ENCODE assay signal across 8 mouse cellular contexts in the genomic region with DNA sequence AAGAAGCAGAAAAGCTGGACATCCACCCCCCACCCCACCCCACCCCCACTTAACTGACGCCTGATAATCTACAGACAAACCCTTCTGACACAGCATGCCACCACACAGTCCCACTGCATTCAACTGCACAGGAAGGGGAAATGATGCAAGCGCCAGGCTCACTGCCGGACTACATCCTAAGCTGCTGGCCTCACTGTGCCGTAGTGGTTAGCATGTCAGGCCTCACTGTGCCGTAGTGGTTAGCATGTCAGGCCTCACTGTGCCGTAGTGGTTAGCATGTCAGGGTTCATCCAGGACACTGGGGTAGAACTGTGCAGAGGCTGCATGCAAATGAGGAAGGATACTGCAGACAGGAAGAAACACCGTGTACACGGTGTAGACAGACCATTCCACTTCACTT. TPM values are rescaled to one million over a fixed set of nuclear protein-coding genes. Genes with fewer than 3 reads are reported as not detected.
DNase-seq lines count a peak whose midpoint lies in the region; ATAC-seq lines count a peak whose summit lies in the region.

No protein-coding gene starts in this region.

- 58% methylated on average over 8 of the region's 8 CpGs for WGBS in heart, embryonic 10.5 days
- 76% methylated on average over 8 of the region's 8 CpGs for WGBS in neural tube, embryonic 11.5 days
- WGBS in neural tube, embryonic 15.5 days: 86% methylated on average over 8 of the region's 8 CpGs
- 39% methylated on average over 8 of the region's 8 CpGs for WGBS in liver, embryonic 11.5 days

- ATAC-seq in neural tube, embryonic 11.5 days (ENCODE audit: insufficient read depth, low FRiP score, low TSS enrichment): 0 out of 2 replicates have a peak, but pooled peaks have one; percentile 31
- ATAC-seq in neural tube, embryonic 15.5 days (ENCODE audit: low FRiP score): no peak
- peak; percentile 63; the same call in 1 of the 2 replicates for ATAC-seq in liver, embryonic 11.5 days (replicated peaks; ENCODE audit: low FRiP score)

- DNase-seq in heart, embryonic 10.5 days (ENCODE audit: low spot score): no peak
- DNase-seq in heart, postnatal 25 days (ENCODE audit: low spot score): no peak
- DNase-seq in neural tube, embryonic 11.5 days (ENCODE audit: low spot score): no peak
- DNase-seq in liver, embryonic 11.5 days (ENCODE audit: low spot score): no peak
- no peak for DNase-seq in urinary bladder, postnatal 14 days (ENCODE audit: low spot score)
- no peak for DNase-seq in right cerebral cortex, adult 18-20 months
- no peak for DNase-seq in thymus, postnatal 25 days

- no peaks in the 10 kb centered on the region for H3K36me3 ChIP-seq in heart, embryonic 10.5 days
- no peaks in the 10 kb centered on the region for H3K36me3 ChIP-seq in neural tube, embryonic 11.5 days (ENCODE audit: control insufficient read depth, insufficient read depth, low read length)
- H3K36me3 ChIP-seq in neural tube, embryonic 15.5 days: no peaks in the 10 kb centered on the region
- no peaks in the 10 kb centered on the region for H3K36me3 ChIP-seq in liver, embryonic 11.5 days (ENCODE audit: control insufficient read depth, insufficient read depth, low read length)

- H3K9me3 ChIP-seq in heart, embryonic 10.5 days: no peaks in the 10 kb centered on the region
- H3K9me3 ChIP-seq in neural tube, embryonic 11.5 days (ENCODE audit: control insufficient read depth, low read length): no peaks in the 10 kb centered on the region
- H3K9me3 ChIP-seq in neural tube, embryonic 15.5 days (replicated peaks): no peaks in the 10 kb centered on the region
- no peaks in the 10 kb centered on the region for H3K9me3 ChIP-seq in liver, embryonic 11.5 days (ENCODE audit: control insufficient read depth, low read length)

- H3K9ac ChIP-seq in neural tube, embryonic 11.5 days (ENCODE audit: low read length): no peak overlapping the region
- H3K9ac ChIP-seq in neural tube, embryonic 15.5 days (replicated peaks): no peak overlapping the region
- H3K9ac ChIP-seq in liver, embryonic 11.5 days (ENCODE audit: low read depth, low read length): no peak overlapping the region

- H3K4me2 ChIP-seq in neural tube, embryonic 11.5 days (ENCODE audit: low read depth): no peak overlapping the region
- no peak overlapping the region for H3K4me2 ChIP-seq in neural tube, embryonic 15.5 days
- H3K4me2 ChIP-seq in liver, embryonic 11.5 days: no peak overlapping the region

- peak overlapping the region; percentile 53 for H3K27ac ChIP-seq in heart, embryonic 10.5 days
- H3K27ac ChIP-seq in neural tube, embryonic 11.5 days (ENCODE audit: low read depth, low read length): no peak overlapping the region
- H3K27ac ChIP-seq in neural tube, embryonic 15.5 days (replicated peaks): no peak overlapping the region
- H3K27ac ChIP-seq in liver, embryonic 11.5 days (ENCODE audit: low read depth, low read length): no peak overlapping the region

- peaks cover 81% of the 10 kb centered on the region for H3K4me1 ChIP-seq in heart, embryonic 10.5 days
- H3K4me1 ChIP-seq in neural tube, embryonic 11.5 days (ENCODE audit: control insufficient read depth, insufficient read depth, low read length): peaks cover 4% of the 10 kb centered on the region; the same call in 1 of the 2 replicates
- peaks cover 15% of the 10 kb centered on the region; the same call in 1 of the 2 replicates for H3K4me1 ChIP-seq in neural tube, embryonic 15.5 days
- H3K4me1 ChIP-seq in liver, embryonic 11.5 days (replicated peaks; ENCODE audit: control insufficient read depth, insufficient read depth, low read length): peaks cover 15% of the 10 kb centered on the region

- intact Hi-C loops in heart, postnatal 25 days (cut with DNase I): no loop called here

- no peaks in the 10 kb centered on the region for H3K27me3 ChIP-seq in heart, embryonic 10.5 days (ENCODE audit: insufficient read depth, poor library complexity, severe bottlenecking)
- no peaks in the 10 kb centered on the region for H3K27me3 ChIP-seq in neural tube, embryonic 11.5 days (ENCODE audit: control insufficient read depth, insufficient read depth, low read length)
- H3K27me3 ChIP-seq in neural tube, embryonic 15.5 days (replicated peaks): no peaks in the 10 kb centered on the region
- H3K27me3 ChIP-seq in liver, embryonic 11.5 days (replicated peaks; ENCODE audit: control insufficient read depth, insufficient read depth, low read length): no peaks in the 10 kb centered on the region

- no peak overlapping the region for H3K4me3 ChIP-seq in heart, embryonic 10.5 days
- H3K4me3 ChIP-seq in neural tube, embryonic 11.5 days (ENCODE audit: low read depth, low read length): no peak overlapping the region
- no peak overlapping the region for H3K4me3 ChIP-seq in neural tube, embryonic 15.5 days (replicated peaks)
- H3K4me3 ChIP-seq in liver, embryonic 11.5 days (ENCODE audit: low read depth, low read length): no peak overlapping the region

RNA-seq across cellular contexts. Expression of a gene that starts 29.8 kb away (rescaled TPM):
- polyA plus RNA-seq in heart, embryonic 10.5 days (2016; fragmentation: Nextera tagmentation; extraction: Ambion mirVana): 10.0 and 10.5 TPM in 2 replicates
- 10 to 100 TPM; 15.9 to 18.1 TPM for total RNA-seq in heart, postnatal 25 days (2021)
- polyA plus RNA-seq in neural tube, embryonic 11.5 days (2014; fragmentation: Nextera tagmentation; extraction: Ambion mirVana): 21.0 and 23.5 TPM in 2 replicates
- 25.2 and 29.9 TPM in 2 replicates for polyA plus RNA-seq in neural tube, embryonic 15.5 days (2015; fragmentation: Nextera tagmentation; extraction: Ambion mirVana)
- 4.6 TPM in 2 replicates for polyA plus RNA-seq in liver, embryonic 11.5 days (2014; fragmentation: Nextera tagmentation; extraction: Ambion mirVana)
